Mouse (Mus musculus): ENCODE measurements at regions not wholly inside any gene's neighbourhood (a gene's known extent, or its start where the extent isn't known, plus 50 kb on each side); places are given as distances from the start of the nearest gene placed in this dataset.

- peak in 1 of 2 experiments; percentile 3 for DNase-seq (ENCODE audit: low spot score in 2 of 2)
Measured at GRCm38 (mm10) chr1:113247325-113247724, 1382.6 kb upstream of the Dsel start.

- DNase-seq (ENCODE audit: low spot score in 2 of 2) = no peak
Measured at GRCm38 (mm10) chr1:113210095-113210494, 1345.4 kb upstream of the Dsel start.

- no peak for DNase-seq (ENCODE audit: low spot score in 2 of 2)
Measured at GRCm38 (mm10) chr1:113204019-113204418, 1339.3 kb upstream of the Dsel start.

GRCm38 (mm10) chr1:113194116-113194812 lies 1329.5 kb upstream of the Dsel start:
- no peak for DNase-seq (ENCODE audit: low spot score in 2 of 2)

- DNase-seq (ENCODE audit: low spot score in 2 of 2) = no peak
Measured at GRCm38 (mm10) chr1:113163173-113163572, 1298.5 kb upstream of the Dsel start.

Measured in layer of hippocampus, postnatal 14 days (tissue).